Mouse (Mus musculus) liver, adult (tissue): ENCODE results near the gene Unc79.

Source experiments
- GATA4 ChIP-seq: IDR thresholded peaks from 2 replicates; pipeline ENCODE4 v1.6.1; 2014; ENCODE audit warnings: mild to moderate bottlenecking, low read length; ENCODE audit not compliant: insufficient replicate concordance

Gene Unc79

GRCm38 (mm10) chr12:103154927-103155326 lies 206.3 kb downstream of the Unc79 start:
- no peak for TF ChIP-seq GATA4

GRCm38 (mm10) chr12:103155406-103155805 lies 206.7 kb downstream of the Unc79 start:
- no peak for TF ChIP-seq GATA4

GRCm38 (mm10) chr12:103157129-103157910 lies 208.7 kb downstream of the Unc79 start:
- TF ChIP-seq GATA4: no peak

GRCm38 (mm10) chr12:103159016-103159415 lies 210.4 kb downstream of the Unc79 start:
- no peak for TF ChIP-seq GATA4

DNA sequence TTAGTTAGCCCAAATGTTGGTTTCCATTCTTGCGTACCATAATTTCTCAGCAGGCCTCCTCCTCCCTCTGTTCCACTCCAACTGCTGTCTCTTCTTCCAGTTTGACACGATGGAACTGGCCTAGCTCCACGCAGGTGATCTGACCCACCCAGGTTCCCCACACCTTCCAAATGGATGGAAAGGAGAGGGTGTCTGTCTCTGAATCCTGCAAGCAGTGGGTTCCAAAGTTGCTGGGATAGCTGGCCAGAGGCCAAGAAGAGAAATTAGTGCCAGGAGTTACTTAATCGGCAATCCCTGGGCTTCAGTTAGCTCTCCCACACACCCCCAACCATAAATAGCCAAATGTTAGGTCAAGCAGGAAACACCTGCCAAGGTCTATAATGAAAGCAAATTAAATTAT lies 212.1 kb downstream of the Unc79 start:
- TF ChIP-seq GATA4: no peak

- TF ChIP-seq GATA4: no peak
Measured at GRCm38 (mm10) chr12:103163596-103163995, 214.9 kb downstream of the Unc79 start.

- no peak for TF ChIP-seq GATA4
Measured at GRCm38 (mm10) chr12:103164101-103165030, 215.7 kb downstream of the Unc79 start.

DNA sequence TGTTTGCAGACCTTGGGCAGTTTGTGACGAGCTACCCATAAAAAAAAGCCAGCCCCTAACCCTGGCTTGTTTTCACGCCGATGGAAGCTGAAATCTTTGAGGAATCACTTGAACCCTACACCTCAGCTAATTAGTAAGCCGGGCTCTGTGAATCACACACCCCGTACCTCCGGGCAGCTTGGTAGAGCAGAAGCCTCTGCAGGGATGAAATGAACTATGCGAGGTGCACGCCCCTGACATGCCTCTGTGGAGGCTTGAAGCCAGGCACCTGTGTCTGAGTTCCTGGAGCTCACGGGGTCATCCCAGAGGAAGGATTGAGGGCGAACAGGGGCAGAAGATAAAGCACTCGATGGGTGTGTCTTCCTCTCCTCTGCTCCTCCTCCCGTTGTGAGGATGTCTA lies 220.2 kb downstream of the Unc79 start:
- no peak for TF ChIP-seq GATA4

DNA sequence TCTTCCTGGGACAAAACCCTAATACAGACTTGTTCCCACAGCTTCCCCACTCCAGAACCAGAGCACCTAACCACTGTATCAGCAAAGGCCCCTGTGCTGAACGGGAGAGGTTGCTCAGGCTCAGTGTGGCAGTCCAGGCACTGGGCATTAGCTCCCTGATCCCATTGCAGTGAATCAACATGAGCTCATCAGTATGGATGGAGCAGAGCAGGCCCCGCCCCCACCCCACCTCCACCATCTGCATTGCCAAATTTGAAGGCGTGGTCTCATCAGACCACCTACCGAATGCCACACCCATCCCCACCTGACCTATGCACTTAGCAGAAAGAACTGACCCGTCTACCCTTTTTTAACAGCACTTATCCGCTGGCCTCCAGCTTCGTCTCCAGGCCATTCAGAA lies 234.4 kb downstream of the Unc79 start:
- no peak for TF ChIP-seq GATA4

DNA sequence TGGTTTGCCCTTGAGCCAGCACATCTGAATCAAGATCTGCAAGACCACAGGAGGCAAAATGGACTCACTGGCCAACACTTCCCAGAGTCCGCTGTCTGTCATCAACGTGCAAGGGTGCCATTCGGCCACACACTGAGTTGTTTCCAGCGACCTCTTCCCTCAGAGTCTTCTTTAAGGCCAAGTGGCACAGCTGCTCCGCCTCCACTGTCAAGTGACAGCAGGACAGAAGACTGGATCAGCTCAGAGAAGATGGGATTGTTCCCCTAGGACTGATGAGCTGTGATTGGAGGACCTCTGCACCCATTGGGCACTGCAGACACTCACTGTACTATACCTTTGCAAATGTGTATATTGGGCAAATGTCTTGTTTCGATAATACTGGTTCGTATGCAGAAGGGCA lies 238.4 kb downstream of the Unc79 start:
- TF ChIP-seq GATA4: no peak

GRCm38 (mm10) chr12:103188223-103188622 lies 239.6 kb downstream of the Unc79 start:
- TF ChIP-seq GATA4: no peak

DNA sequence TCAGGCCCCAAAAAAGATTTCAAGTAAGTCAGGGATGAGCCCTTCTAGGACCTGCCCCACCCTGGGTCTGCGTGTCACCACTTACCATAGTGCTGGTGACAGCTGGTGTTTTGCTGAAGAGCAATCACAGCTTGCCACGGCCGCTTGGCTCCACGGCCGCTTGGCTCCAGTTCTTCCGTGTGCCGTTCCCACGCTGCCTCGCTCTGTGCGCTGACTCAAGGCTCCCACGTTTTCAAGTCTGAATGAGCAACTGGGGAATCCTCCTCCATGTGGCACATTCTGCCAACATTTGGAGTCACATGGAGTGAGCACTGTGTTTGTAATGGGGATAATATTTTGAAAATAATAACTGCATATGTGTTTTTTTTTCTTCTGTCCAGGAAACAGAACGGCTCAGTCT lies 241.1 kb downstream of the Unc79 start:
- no peak for TF ChIP-seq GATA4

- TF ChIP-seq GATA4: no peak
Measured at GRCm38 (mm10) chr12:103192996-103193395, 244.3 kb downstream of the Unc79 start.

GRCm38 (mm10) chr12:103202592-103203544 lies 254.2 kb downstream of the Unc79 start:
- no peak for TF ChIP-seq GATA4

DNA sequence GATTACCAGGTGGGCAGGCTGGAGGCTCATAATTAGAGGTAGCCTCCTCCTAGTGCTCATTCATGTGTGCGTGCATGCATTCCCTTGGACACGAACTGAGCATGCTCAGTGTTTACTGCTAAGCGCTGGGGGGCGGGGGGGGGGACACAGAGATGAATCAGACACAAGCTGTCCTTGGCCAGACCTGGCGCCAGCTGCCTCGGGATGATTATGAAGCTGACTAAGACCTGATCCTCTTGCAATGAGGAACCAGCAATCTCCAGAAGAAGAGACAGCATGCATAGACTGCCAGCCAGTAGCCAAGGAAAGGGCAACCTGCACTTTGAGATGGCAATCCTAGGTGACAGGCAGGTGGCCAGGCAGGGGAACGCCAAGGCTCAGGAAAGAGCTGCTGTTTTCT lies 256.9 kb downstream of the Unc79 start:
- TF ChIP-seq GATA4: no peak
